Mouse (Mus musculus) lung, embryonic 14.5 days (tissue): ENCODE measurements around the gene Ahsa1. TPM values are rescaled to one million over a fixed set of nuclear protein-coding genes. Genes with fewer than 3 reads are reported as not detected.

ENCODE experiments used
- ATAC-seq: fragments of 200-750 bp; cut with Nextera tagmentation; 2 replicates; pipeline ENCODE4 v1.8.0; 2017; ENCODE audit warnings: mild to moderate bottlenecking, moderate TSS enrichment, moderate library complexity; ENCODE audit not compliant: insufficient read depth
- DNase-seq: peaks from one replicate; pipeline ENCODE4 v3.0.0-alpha.2; 2015
- H3K27ac ChIP-seq: fragments of 300-500 bp; sonication (generic); 2 replicates; pipeline ENCODE4 v1.5.1; 2014; ENCODE audit warnings: low read depth, mild to moderate bottlenecking, moderate library complexity
- H3K27me3 ChIP-seq: fragments of 300-500 bp; sonication (generic); 2 replicates; pipeline ENCODE4 v1.6.1; 2014; ENCODE audit warnings: low read length, control low read depth; ENCODE audit not compliant: insufficient read depth
- H3K36me3 ChIP-seq: fragments of 300-500 bp; sonication (generic); 2 replicates; pipeline ENCODE4 v1.6.1; 2014; ENCODE audit warnings: control low read depth; ENCODE audit not compliant: insufficient read depth
- H3K4me1 ChIP-seq: fragments of 300-500 bp; sonication (generic); 2 replicates; pipeline ENCODE4 v1.6.1; 2014; ENCODE audit warnings: antibody characterized with exemption, control low read depth; ENCODE audit not compliant: insufficient read depth
- H3K4me2 ChIP-seq: fragments of 300-500 bp; sonication (generic); 2 replicates; pipeline ENCODE4 v1.6.1; 2014; ENCODE audit warnings: mild to moderate bottlenecking
- H3K4me3 ChIP-seq: fragments of 300-500 bp; sonication (generic); 2 replicates; pipeline ENCODE4 v1.5.1; 2014; ENCODE audit warnings: low read depth, low read length
- H3K9ac ChIP-seq: fragments of 300-500 bp; sonication (generic); 2 replicates; pipeline ENCODE4 v1.6.1; 2014
- H3K9me3 ChIP-seq: fragments of 300-500 bp; sonication (generic); 2 replicates; pipeline ENCODE4 v1.6.1; 2016; ENCODE audit warnings: low read depth, low read length, control low read depth
- CTCF ChIP-seq: IDR thresholded peaks from 2 replicates; pipeline ENCODE4 v1.5.1; 2016; ENCODE audit warnings: antibody characterized with exemption, low read depth
- WGBS: fragments of 180-500 bp; shearing (Covaris S2); extraction: QIAGEN DNeasy Blood & Tissue Kit; methylation state at CpG from one replicate; pipeline ENCODE4 v1.1.7; 2014; 5-methylcytosine and 5-hydroxymethylcytosine counted together
- polyA plus RNA-seq: library from polyadenylated mRNA; unstranded; fragments of >200 nt; fragmentation: Nextera tagmentation; extraction: Ambion mirVana; gene quantifications from 2 replicates; pipeline ENCODE4 v1.2.1, GENCODE M21; 2014

The Ahsa1 gene
- polyA plus RNA-seq, 1 experiment from 2014 or later, result 199 TPM

DNA sequence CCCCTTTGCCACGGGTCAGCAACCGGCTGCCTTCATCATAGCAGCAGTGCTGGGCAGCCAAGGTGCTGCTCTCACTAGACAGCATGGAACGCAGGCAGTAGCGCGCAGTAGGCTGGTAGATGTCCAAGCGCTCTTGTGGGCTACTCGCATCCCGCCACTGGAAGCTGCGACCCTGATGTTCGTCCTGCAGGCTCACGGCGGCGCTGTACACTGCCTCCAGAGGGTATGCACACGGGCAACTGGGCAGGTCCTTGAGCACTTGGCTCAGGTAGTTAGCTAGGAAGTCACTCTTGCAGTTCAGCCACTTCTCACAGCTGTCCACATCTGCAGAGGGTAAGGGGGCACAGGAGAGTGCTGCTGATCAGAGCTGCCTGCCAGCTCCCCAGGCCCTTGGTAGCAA is 13.6 kb downstream of the Ahsa1 start:
- no peak overlapping the region for H3K9ac ChIP-seq
- TF ChIP-seq CTCF, result peak; percentile 37
- 40% methylated on average over 14 of the region's 14 CpGs for WGBS
- no peak for DNase-seq
- ATAC-seq, result no peak
- no peak overlapping the region for H3K4me2 ChIP-seq
- no peaks in the 10 kb centered on the region for H3K9me3 ChIP-seq
- no peaks in the 10 kb centered on the region for H3K27me3 ChIP-seq
- H3K36me3 ChIP-seq, result peaks cover 20% of the 10 kb centered on the region
- H3K27ac ChIP-seq, result no peak overlapping the region
- no peak overlapping the region for H3K4me3 ChIP-seq
- 0 out of 2 replicates have a peak, but pooled peaks cover 3% of the 10 kb centered on the region for H3K4me1 ChIP-seq

DNA sequence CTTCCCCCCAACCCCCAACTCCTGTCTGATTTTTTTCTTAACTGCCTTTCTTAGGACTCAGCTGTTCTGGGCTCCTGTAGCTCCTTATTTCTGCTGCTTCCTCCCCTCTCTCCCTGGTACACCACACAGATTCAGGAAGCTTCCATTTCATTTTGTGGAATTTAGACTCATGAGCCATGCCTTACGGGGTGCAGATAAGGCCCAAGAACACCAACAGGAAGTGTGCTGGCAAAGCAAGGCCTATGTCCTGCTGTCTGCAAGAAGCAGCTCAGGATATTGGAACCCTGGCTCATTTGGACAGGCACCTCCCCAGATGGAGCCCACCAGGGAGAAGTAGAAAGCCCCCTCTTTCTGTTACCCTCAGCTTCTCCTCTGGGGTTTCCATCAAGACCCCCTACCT is 15.5 kb downstream of the Ahsa1 start:
- DNase-seq, result no peak
- WGBS, result 70% methylated on average over 1 of the region's 1 CpGs
- no peak for ATAC-seq
- H3K27me3 ChIP-seq, result no peaks in the 10 kb centered on the region
- H3K27ac ChIP-seq, result no peak overlapping the region
- no peak overlapping the region for H3K4me3 ChIP-seq
- H3K36me3 ChIP-seq, result peaks cover 1% of the 10 kb centered on the region; the same call in 1 of the 2 replicates
- no peak overlapping the region for H3K9ac ChIP-seq
- no peaks in the 10 kb centered on the region for H3K9me3 ChIP-seq
- no peak for TF ChIP-seq CTCF
- H3K4me2 ChIP-seq, result no peak overlapping the region
- H3K4me1 ChIP-seq, result 0 out of 2 replicates have a peak, but pooled peaks cover 3% of the 10 kb centered on the region

DNA sequence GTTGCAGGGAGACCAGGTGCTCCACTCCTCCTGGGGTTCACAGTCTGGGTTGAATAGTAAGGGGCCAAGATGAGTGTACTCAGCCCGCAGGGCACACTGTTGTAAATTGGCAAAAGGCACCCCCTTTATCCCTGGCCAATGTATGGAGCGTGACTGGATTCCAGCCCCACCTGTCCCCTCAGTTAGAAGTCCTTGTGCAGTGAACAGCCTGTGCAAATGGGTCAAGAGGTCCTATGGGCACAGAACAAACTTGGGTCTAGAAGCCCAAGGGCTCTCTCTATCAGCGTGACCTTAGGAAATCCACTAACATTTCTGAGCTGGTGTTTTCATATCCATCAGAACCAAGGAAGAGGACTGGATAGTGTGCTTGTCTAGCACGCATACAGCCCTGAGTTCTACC is 16.5 kb downstream of the Ahsa1 start:
- 86% methylated on average over 4 of the region's 4 CpGs for WGBS
- no peak overlapping the region for H3K4me3 ChIP-seq

DNA sequence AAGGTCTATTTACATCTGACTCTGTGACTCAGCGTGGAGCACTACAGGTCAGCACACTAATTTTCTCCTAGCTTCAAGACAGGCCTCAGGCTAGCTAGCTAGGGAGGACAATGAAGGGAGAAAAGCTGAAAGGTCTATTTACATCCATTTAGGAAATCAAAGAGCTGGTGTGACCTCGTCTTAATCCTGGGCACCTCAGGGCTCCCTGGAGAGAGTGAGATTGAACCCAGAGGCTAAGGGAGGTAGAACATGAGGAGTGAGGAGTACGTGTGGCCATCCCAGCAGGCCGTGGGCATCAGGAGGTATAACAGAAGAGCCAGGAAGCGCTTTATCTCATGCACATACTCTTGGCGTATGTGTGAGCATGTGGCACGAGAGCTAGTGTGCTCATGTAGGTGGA is 17.4 kb downstream of the Ahsa1 start:
- H3K4me1 ChIP-seq, result no peaks in the 10 kb centered on the region
- H3K9me3 ChIP-seq, result no peaks in the 10 kb centered on the region
- no peaks in the 10 kb centered on the region for H3K36me3 ChIP-seq
- no peak overlapping the region for H3K4me3 ChIP-seq
- DNase-seq, result no peak
- 62% methylated on average over 7 of the region's 7 CpGs for WGBS
- H3K27ac ChIP-seq, result no peak overlapping the region
- no peak for ATAC-seq
- no peak for TF ChIP-seq CTCF
- no peaks in the 10 kb centered on the region for H3K27me3 ChIP-seq
- no peak overlapping the region for H3K4me2 ChIP-seq
- no peak overlapping the region for H3K9ac ChIP-seq

More for the DNA sequence above, 16.5 kb downstream of the Ahsa1 start:
- DNase-seq (no peak), ATAC-seq (no peak)
- Histone ChIP-seq H3K36me3 (no peaks in the 10 kb centered on the region), H3K4me1 (0 out of 2 replicates have a peak, but pooled peaks cover 3% of the 10 kb centered on the region), H3K27ac (no peak overlapping the region), H3K9me3 (no peaks in the 10 kb centered on the region), H3K4me2 (no peak overlapping the region), H3K9ac (no peak overlapping the region), H3K27me3 (no peaks in the 10 kb centered on the region)
- no peak for TF ChIP-seq CTCF

DNA sequence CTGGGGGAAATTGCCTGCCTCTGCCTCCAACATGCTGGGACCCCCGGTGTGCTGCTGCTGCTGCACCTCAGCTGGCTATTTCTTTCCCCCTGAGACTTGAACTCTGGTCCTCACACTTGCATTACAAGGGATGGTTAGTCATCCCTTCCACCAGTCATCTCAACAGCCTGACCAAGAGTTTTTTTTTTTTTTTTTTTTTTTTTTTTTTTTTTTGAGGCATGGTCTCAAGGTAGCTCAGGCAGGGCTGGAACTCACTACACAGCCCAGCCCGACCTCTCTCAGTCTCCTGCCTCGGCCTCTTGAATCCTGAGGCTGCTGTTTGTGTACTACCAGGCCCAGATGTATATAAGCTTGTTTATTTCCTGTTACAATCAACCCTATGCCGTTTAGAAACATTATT is 18.0 kb downstream of the Ahsa1 start:
- Histone ChIP-seq H3K4me2 (no peak overlapping the region), H3K9me3 (no peaks in the 10 kb centered on the region), H3K4me1 (no peaks in the 10 kb centered on the region), H3K9ac (no peak overlapping the region), H3K4me3 (no peak overlapping the region), H3K27ac (no peak overlapping the region), H3K27me3 (no peaks in the 10 kb centered on the region), H3K36me3 (no peaks in the 10 kb centered on the region)
- ATAC-seq (no peak), DNase-seq (no peak)
- 73% methylated on average over 4 of the region's 4 CpGs for WGBS
- TF ChIP-seq CTCF, result no peak

DNA sequence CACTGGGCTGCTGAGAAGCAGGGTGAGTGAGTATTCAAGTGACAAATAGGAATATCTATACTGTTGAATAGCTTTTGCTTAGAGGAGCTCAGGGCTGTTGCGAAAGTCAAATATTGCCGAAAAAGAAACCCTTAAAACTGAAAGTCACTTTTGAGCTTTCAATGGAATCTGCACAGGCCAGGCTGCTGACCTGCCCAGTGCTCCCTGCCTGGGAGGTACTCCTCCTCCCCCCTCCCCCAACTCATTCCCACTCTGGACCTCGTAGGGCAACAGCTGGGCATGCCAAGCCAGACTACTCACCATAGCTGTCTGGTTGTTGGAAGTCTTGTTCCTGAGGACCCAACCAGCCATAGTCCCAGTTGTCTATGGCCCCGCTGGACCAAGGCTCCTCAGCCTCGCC is 18.4 kb downstream of the Ahsa1 start:
- 71% methylated on average over 5 of the region's 5 CpGs for WGBS
- Histone ChIP-seq H3K9ac (no peak overlapping the region), H3K9me3 (no peaks in the 10 kb centered on the region)

DNA sequence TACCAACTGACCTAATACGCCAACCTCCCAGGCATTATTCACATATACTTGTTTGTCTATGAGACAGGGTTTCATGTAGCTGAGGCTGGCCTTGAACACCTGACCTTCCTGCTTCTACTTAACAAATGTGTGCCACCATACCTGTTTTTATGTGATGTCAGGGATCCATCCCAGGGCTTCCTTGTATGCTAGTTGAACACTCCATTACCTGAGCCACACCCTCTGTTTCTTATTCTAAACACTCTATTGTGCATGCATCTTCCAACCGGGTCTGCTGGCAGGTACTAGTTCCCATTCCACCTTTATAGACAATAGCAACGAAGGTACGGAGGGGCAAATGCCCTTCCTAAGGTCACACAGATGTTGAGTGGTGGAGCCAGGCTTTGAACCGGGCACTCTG is 22.8 kb downstream of the Ahsa1 start:
- no peaks in the 10 kb centered on the region for H3K36me3 ChIP-seq
- H3K9me3 ChIP-seq, result no peaks in the 10 kb centered on the region
- H3K9ac ChIP-seq, result no peak overlapping the region
- no peaks in the 10 kb centered on the region for H3K27me3 ChIP-seq
- TF ChIP-seq CTCF, result no peak
- no peak for DNase-seq
- 86% methylated on average over 5 of the region's 5 CpGs for WGBS
- no peak overlapping the region for H3K4me3 ChIP-seq
- ATAC-seq, result no peak
- no peak overlapping the region for H3K27ac ChIP-seq
- H3K4me1 ChIP-seq, result no peaks in the 10 kb centered on the region
- H3K4me2 ChIP-seq, result no peak overlapping the region

More for the DNA sequence above, 18.4 kb downstream of the Ahsa1 start:
- no peak overlapping the region for H3K4me2 ChIP-seq
- H3K4me3 ChIP-seq, result no peak overlapping the region
- TF ChIP-seq CTCF, result no peak
- no peaks in the 10 kb centered on the region for H3K36me3 ChIP-seq
- DNase-seq (no peak), ATAC-seq (no peak)
- H3K27ac ChIP-seq, result no peak overlapping the region
- H3K4me1 ChIP-seq, result no peaks in the 10 kb centered on the region
- H3K27me3 ChIP-seq, result no peaks in the 10 kb centered on the region

DNA sequence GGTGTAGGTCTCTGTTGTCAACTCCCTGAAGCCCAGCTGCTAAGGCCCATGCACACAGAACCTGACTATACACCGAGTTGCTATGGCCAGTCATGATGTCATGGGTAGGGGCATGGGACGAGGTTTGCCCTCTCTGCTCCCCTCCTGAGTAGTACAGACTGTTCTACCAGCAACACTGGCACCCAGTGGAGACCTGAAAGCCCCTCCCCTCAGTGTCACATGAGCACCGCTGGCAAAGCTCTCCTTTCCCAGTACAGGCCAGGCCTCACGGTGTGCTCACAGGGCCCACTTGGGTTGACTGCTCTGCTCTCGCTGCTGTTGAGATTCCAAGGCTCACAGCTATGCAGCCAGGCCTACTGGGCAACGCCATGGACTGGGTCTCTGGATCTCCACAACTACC is 27.7 kb downstream of the Ahsa1 start:
- DNase-seq, result no peak
- WGBS, result 55% methylated on average over 6 of the region's 6 CpGs
- TF ChIP-seq CTCF, result no peak

More for the DNA sequence above, 27.7 kb downstream of the Ahsa1 start:
- H3K27me3 ChIP-seq, result peaks cover 1% of the 10 kb centered on the region; the same call in 1 of the 2 replicates
- H3K9ac ChIP-seq, result no peak overlapping the region
- no peaks in the 10 kb centered on the region for H3K4me1 ChIP-seq
- no peak overlapping the region for H3K27ac ChIP-seq
- H3K4me3 ChIP-seq, result no peak overlapping the region
- no peak for ATAC-seq
- no peaks in the 10 kb centered on the region for H3K36me3 ChIP-seq
- no peak overlapping the region for H3K4me2 ChIP-seq
- no peaks in the 10 kb centered on the region for H3K9me3 ChIP-seq
